Mouse (Mus musculus) embryonic facial prominence, embryonic 10.5 days (tissue): Measurements from ENCODE around the gene Mif. TPM values are rescaled to one million over a fixed set of nuclear protein-coding genes. Genes with fewer than 3 reads are reported as not detected.

ENCODE experiments used
- DNase-seq: peaks from one replicate; pipeline ENCODE4 v3.0.0-alpha.2; 2017; ENCODE audit warnings: low spot score
- H3K27ac ChIP-seq: fragments of 300-500 bp; sonication (generic); replicated peaks from 2 replicates; pipeline ENCODE4 v1.5.1; 2016; ENCODE audit warnings: mild to moderate bottlenecking
- H3K27me3 ChIP-seq: fragments of 300-500 bp; sonication (generic); replicated peaks from 2 replicates; pipeline ENCODE4 v1.6.1; 2016; ENCODE audit warnings: low read depth, mild to moderate bottlenecking; ENCODE audit not compliant: poor library complexity, severe bottlenecking
- H3K36me3 ChIP-seq: fragments of 300-500 bp; sonication (generic); replicated peaks from 2 replicates; pipeline ENCODE4 v1.6.1; 2016; ENCODE audit warnings: mild to moderate bottlenecking, moderate library complexity
- H3K4me1 ChIP-seq: fragments of 300-500 bp; sonication (generic); 2 replicates; pipeline ENCODE4 v1.6.1; 2016
- H3K4me3 ChIP-seq: fragments of 300-500 bp; sonication (generic); 2 replicates; pipeline ENCODE4 v1.5.1; 2016; ENCODE audit warnings: mild to moderate bottlenecking, moderate library complexity
- H3K9me3 ChIP-seq: fragments of 300-500 bp; sonication (generic); 2 replicates; pipeline ENCODE4 v1.6.1; 2016; ENCODE audit warnings: mild to moderate bottlenecking
- WGBS: fragments of 180-500 bp; shearing (Covaris S2); methylation state at CpG from one replicate; pipeline ENCODE4 v1.1.7; 2016; 5-methylcytosine and 5-hydroxymethylcytosine counted together
- polyA plus RNA-seq: library from polyadenylated mRNA; unstranded; fragments of >200 nt; fragmentation: Nextera tagmentation; extraction: Ambion mirVana; gene quantifications from 2 replicates; pipeline ENCODE4 v1.2.1, GENCODE M21; 2016

Gene Mif
- polyA plus RNA-seq, 1 experiment from 2014 or later, result 3,361 TPM

- no peak for DNase-seq
- Histone ChIP-seq H3K27me3 (no peaks in the 10 kb centered on the region), H3K36me3 (no peaks in the 10 kb centered on the region)
Measured at GRCm38 (mm10) chr10:75884742-75885141, 24.7 kb upstream of the Mif start.

GRCm38 (mm10) chr10:75883232-75883552, 23.2 kb upstream of the Mif start:
- peak overlapping the region; percentile 38 for H3K4me3 ChIP-seq
- no peaks in the 10 kb centered on the region for H3K9me3 ChIP-seq
- DNase-seq, result peak; percentile 83

More at GRCm38 (mm10) chr10:75884742-75885141, 24.7 kb upstream of the Mif start:
- Histone ChIP-seq H3K4me1 (peaks cover 55% of the 10 kb centered on the region), H3K27ac (no peak overlapping the region), H3K4me3 (no peak overlapping the region), H3K9me3 (no peaks in the 10 kb centered on the region)
- WGBS, result 94% methylated on average over 8 of the region's 8 CpGs

GRCm38 (mm10) chr10:75882433-75883231, 22.6 kb upstream of the Mif start:
- peak; percentile 57 for DNase-seq
- peak overlapping the region; percentile 38 for H3K4me3 ChIP-seq
- WGBS, result 4% methylated on average over 15 of the region's 15 CpGs

More at GRCm38 (mm10) chr10:75883232-75883552, 23.2 kb upstream of the Mif start:
- H3K27ac ChIP-seq, result peak overlapping the region; percentile 65
- no peaks in the 10 kb centered on the region for H3K36me3 ChIP-seq
- 3% methylated on average over 10 of the region's 10 CpGs for WGBS
- H3K27me3 ChIP-seq, result no peaks in the 10 kb centered on the region
- peaks cover 40% of the 10 kb centered on the region for H3K4me1 ChIP-seq

GRCm38 (mm10) chr10:75881578-75882432, 21.8 kb upstream of the Mif start:
- Histone ChIP-seq H3K4me3 (peak overlapping the region; percentile 38), H3K27me3 (no peaks in the 10 kb centered on the region), H3K27ac (peak overlapping the region; percentile 75), H3K36me3 (no peaks in the 10 kb centered on the region), H3K9me3 (no peaks in the 10 kb centered on the region), H3K4me1 (peaks cover 35% of the 10 kb centered on the region)
- 11% methylated on average over 20 of the region's 20 CpGs for WGBS
- no peak for DNase-seq

More at GRCm38 (mm10) chr10:75882433-75883231, 22.6 kb upstream of the Mif start:
- Histone ChIP-seq H3K27me3 (no peaks in the 10 kb centered on the region), H3K36me3 (no peaks in the 10 kb centered on the region), H3K27ac (peak overlapping the region; percentile 75), H3K9me3 (no peaks in the 10 kb centered on the region), H3K4me1 (peaks cover 37% of the 10 kb centered on the region)

- Histone ChIP-seq H3K4me3 (no peak overlapping the region), H3K9me3 (no peaks in the 10 kb centered on the region), H3K4me1 (peaks cover 30% of the 10 kb centered on the region), H3K27me3 (no peaks in the 10 kb centered on the region), H3K27ac (peak overlapping the region; percentile 75), H3K36me3 (no peaks in the 10 kb centered on the region)
- WGBS, result 58% methylated on average over 6 of the region's 6 CpGs
- DNase-seq, result no peak
Measured at GRCm38 (mm10) chr10:75880771-75881577, 20.9 kb upstream of the Mif start.

- no peak for DNase-seq
- H3K4me1 ChIP-seq, result peaks cover 28% of the 10 kb centered on the region
- 92% methylated on average over 10 of the region's 10 CpGs for WGBS
Measured at GRCm38 (mm10) chr10:75880351-75880750, 20.3 kb upstream of the Mif start.

GRCm38 (mm10) chr10:75878836-75879235, 18.8 kb upstream of the Mif start:
- WGBS, result 90% methylated on average over 3 of the region's 3 CpGs

More at GRCm38 (mm10) chr10:75880351-75880750, 20.3 kb upstream of the Mif start:
- Histone ChIP-seq H3K4me3 (no peak overlapping the region), H3K27me3 (no peaks in the 10 kb centered on the region), H3K36me3 (no peaks in the 10 kb centered on the region), H3K27ac (0 out of 2 replicates have a peak overlapping the region, but pooled peaks have one; percentile 75), H3K9me3 (no peaks in the 10 kb centered on the region)

GRCm38 (mm10) chr10:75873543-75874170, 13.6 kb upstream of the Mif start:
- H3K36me3 ChIP-seq, result no peaks in the 10 kb centered on the region
- H3K9me3 ChIP-seq, result no peaks in the 10 kb centered on the region
- 23% methylated on average over 10 of the region's 10 CpGs for WGBS
- H3K27ac ChIP-seq, result peak overlapping the region; percentile 88
- DNase-seq, result no peak
- H3K4me1 ChIP-seq, result peaks cover 20% of the 10 kb centered on the region
- H3K4me3 ChIP-seq, result peak overlapping the region; percentile 54
- no peaks in the 10 kb centered on the region for H3K27me3 ChIP-seq

More at GRCm38 (mm10) chr10:75878836-75879235, 18.8 kb upstream of the Mif start:
- Histone ChIP-seq H3K36me3 (no peaks in the 10 kb centered on the region), H3K4me3 (no peak overlapping the region), H3K27me3 (no peaks in the 10 kb centered on the region), H3K27ac (no peak overlapping the region), H3K9me3 (no peaks in the 10 kb centered on the region), H3K4me1 (peaks cover 31% of the 10 kb centered on the region)
- no peak for DNase-seq

- DNase-seq, result peak; percentile 89
- Histone ChIP-seq H3K36me3 (no peaks in the 10 kb centered on the region), H3K4me3 (peak overlapping the region; percentile 54), H3K27ac (peak overlapping the region; percentile 88), H3K9me3 (no peaks in the 10 kb centered on the region), H3K27me3 (no peaks in the 10 kb centered on the region), H3K4me1 (peaks cover 20% of the 10 kb centered on the region)
- WGBS, result 2% methylated on average over 11 of the region's 11 CpGs
Measured at GRCm38 (mm10) chr10:75872915-75873542, 13.0 kb upstream of the Mif start.

- H3K27ac ChIP-seq, result peak overlapping the region; percentile 88
- no peak for DNase-seq
- no peaks in the 10 kb centered on the region for H3K27me3 ChIP-seq
- H3K4me3 ChIP-seq, result peak overlapping the region; percentile 54
- H3K36me3 ChIP-seq, result no peaks in the 10 kb centered on the region
- 37% methylated on average over 10 of the region's 10 CpGs for WGBS
- peaks cover 20% of the 10 kb centered on the region for H3K4me1 ChIP-seq
- H3K9me3 ChIP-seq, result no peaks in the 10 kb centered on the region
Measured at GRCm38 (mm10) chr10:75872025-75872914, 12.2 kb upstream of the Mif start.
